Mouse (Mus musculus) hindbrain, embryonic 11.5 days (tissue): ENCODE results near the gene Skint5. TPM values are rescaled to one million over a fixed set of nuclear protein-coding genes. Genes with fewer than 3 reads are reported as not detected.
"Not testable (repeated sequence)": the region's sequence is repeated elsewhere in the genome, so short reads cannot be mapped to it uniquely, and the experiment has no call there.

Experiments used
- ATAC-seq: fragments of 200-750 bp; cut with Nextera tagmentation; 2 replicates; pipeline ENCODE4 v1.8.0; 2017; ENCODE audit warnings: mild to moderate bottlenecking, moderate TSS enrichment, moderate library complexity; ENCODE audit not compliant: low FRiP score
- DNase-seq: peaks from one replicate; pipeline ENCODE4 v3.0.0-alpha.2; 2015; ENCODE audit warnings: low spot score
- H3K27ac ChIP-seq: fragments of 300-500 bp; sonication (generic); 2 replicates; pipeline ENCODE4 v1.5.1; 2014; ENCODE audit warnings: mild to moderate bottlenecking, low read depth, low read length
- H3K27me3 ChIP-seq: fragments of 300-500 bp; sonication (generic); 2 replicates; pipeline ENCODE4 v1.6.1; 2014; ENCODE audit warnings: mild to moderate bottlenecking, low read length, moderate library complexity, mixed read lengths; ENCODE audit not compliant: control insufficient read depth, insufficient read depth
- H3K36me3 ChIP-seq: fragments of 300-500 bp; sonication (generic); 2 replicates; pipeline ENCODE4 v1.6.1; 2014; ENCODE audit warnings: mild to moderate bottlenecking, low read length, moderate library complexity, mixed read lengths; ENCODE audit not compliant: control insufficient read depth, insufficient read depth
- H3K4me1 ChIP-seq: fragments of 300-500 bp; sonication (generic); replicated peaks from 2 replicates; pipeline ENCODE4 v1.6.1; 2014; ENCODE audit warnings: low read length, mixed read lengths; ENCODE audit not compliant: control insufficient read depth, insufficient read depth
- H3K4me2 ChIP-seq: fragments of 300-500 bp; sonication (generic); replicated peaks from 2 replicates; pipeline ENCODE4 v1.6.1; 2014; ENCODE audit warnings: mild to moderate bottlenecking, low read depth, low read length
- H3K4me3 ChIP-seq: fragments of 300-500 bp; sonication (generic); 2 replicates; pipeline ENCODE4 v1.5.1; 2014; ENCODE audit warnings: low read depth, low read length
- H3K9ac ChIP-seq: fragments of 300-500 bp; sonication (generic); 2 replicates; pipeline ENCODE4 v1.6.1; 2014; ENCODE audit warnings: low read depth, low read length
- H3K9me3 ChIP-seq: fragments of 300-500 bp; sonication (generic); 2 replicates; pipeline ENCODE4 v1.6.1; 2016; ENCODE audit warnings: low read length; ENCODE audit not compliant: control insufficient read depth
- WGBS: fragments of 180-500 bp; shearing (Covaris S2); extraction: QIAGEN DNeasy Blood & Tissue Kit; methylation state at CpG from one replicate; pipeline ENCODE4 v1.1.7; 2014; 5-methylcytosine and 5-hydroxymethylcytosine counted together
- polyA plus RNA-seq: library from polyadenylated mRNA; unstranded; fragments of >200 nt; fragmentation: Nextera tagmentation; extraction: Ambion mirVana; gene quantifications from 2 replicates; pipeline ENCODE4 v1.2.1, GENCODE M21; 2014

Skint5 gene
- polyA plus RNA-seq: not detected in 2 replicates

DNA sequence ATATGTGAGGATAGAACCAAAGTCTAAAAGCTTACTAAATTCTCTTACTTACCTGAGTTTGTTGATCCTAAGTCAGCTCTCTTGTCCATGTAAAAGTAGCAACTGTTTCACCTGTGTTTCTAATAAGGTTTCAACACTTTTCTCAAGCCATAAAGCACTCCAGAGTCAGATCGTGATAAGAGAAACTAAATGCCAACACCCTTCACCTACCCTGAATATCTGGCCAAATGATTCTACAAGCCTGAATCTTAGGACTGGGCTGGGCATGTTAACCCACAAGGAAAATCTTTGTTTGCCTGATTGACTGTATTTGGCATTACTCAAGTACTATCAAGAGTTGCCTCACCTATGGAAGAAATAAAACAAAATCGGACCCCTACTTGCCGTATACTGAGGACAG lies at the start of gene Skint5:
TSS of gene Skint5 (minus strand) at position 101 of the 400 bp plus-strand sequence.
- 95% methylated on average over 3 of the region's 3 CpGs for WGBS
- Histone ChIP-seq H3K27me3 (no peaks in the 10 kb centered on the region), H3K27ac (no peak within 1 kb of the TSS), H3K4me3 (no peak within 1 kb of the TSS), H3K4me2 (no peak within 1 kb of the TSS), H3K9ac (no peak within 1 kb of the TSS), H3K4me1 (no peaks in the 10 kb centered on the region), H3K9me3 (peaks cover 2% of the 10 kb centered on the region; the same call in 1 of the 2 replicates), H3K36me3 (no peaks in the 10 kb centered on the region)
- DNase-seq: no peak
- no peak for ATAC-seq

GRCm38 (mm10) chr4:113957343-113957742 lies 42.0 kb downstream of the Skint5 start:
- H3K27ac ChIP-seq: no peak overlapping the region
- H3K4me1 ChIP-seq: no peaks in the 10 kb centered on the region
- H3K4me3 ChIP-seq: no peak overlapping the region
- no peak overlapping the region for H3K9ac ChIP-seq
- H3K4me2 ChIP-seq: no peak overlapping the region
- no peaks in the 10 kb centered on the region for H3K36me3 ChIP-seq
- ATAC-seq: no peak
- H3K27me3 ChIP-seq: no peaks in the 10 kb centered on the region
- 54% methylated on average over 1 of the region's 1 CpGs for WGBS
- H3K9me3 ChIP-seq: no peaks in the 10 kb centered on the region
- DNase-seq: no peak

GRCm38 (mm10) chr4:113764182-113764581 lies 235.1 kb downstream of the Skint5 start:
- H3K4me1 ChIP-seq: no peaks in the 10 kb centered on the region
- no peaks in the 10 kb centered on the region for H3K36me3 ChIP-seq
- H3K27ac ChIP-seq: no peak overlapping the region
- no peak overlapping the region for H3K9ac ChIP-seq
- 82% methylated on average over 1 of the region's 1 CpGs for WGBS
- DNase-seq (no peak), ATAC-seq (no peak)
- no peak overlapping the region for H3K4me2 ChIP-seq
- H3K9me3 ChIP-seq: peaks cover 5% of the 10 kb centered on the region; the same call in 1 of the 2 replicates
- H3K4me3 ChIP-seq: no peak overlapping the region
- H3K27me3 ChIP-seq: no peaks in the 10 kb centered on the region

- Histone ChIP-seq H3K4me2 (no peak overlapping the region), H3K9me3 (peaks cover 2% of the 10 kb centered on the region; the same call in 1 of the 2 replicates), H3K4me1 (no peaks in the 10 kb centered on the region), H3K27me3 (no peaks in the 10 kb centered on the region), H3K27ac (no peak overlapping the region), H3K4me3 (no peak overlapping the region), H3K36me3 (no peaks in the 10 kb centered on the region), H3K9ac (no peak overlapping the region)
- ATAC-seq (no peak), DNase-seq (no peak)
- 62% methylated on average over 1 of the region's 1 CpGs for WGBS
Observed at GRCm38 (mm10) chr4:113763684-113764083, 235.6 kb downstream of the Skint5 start.

DNA sequence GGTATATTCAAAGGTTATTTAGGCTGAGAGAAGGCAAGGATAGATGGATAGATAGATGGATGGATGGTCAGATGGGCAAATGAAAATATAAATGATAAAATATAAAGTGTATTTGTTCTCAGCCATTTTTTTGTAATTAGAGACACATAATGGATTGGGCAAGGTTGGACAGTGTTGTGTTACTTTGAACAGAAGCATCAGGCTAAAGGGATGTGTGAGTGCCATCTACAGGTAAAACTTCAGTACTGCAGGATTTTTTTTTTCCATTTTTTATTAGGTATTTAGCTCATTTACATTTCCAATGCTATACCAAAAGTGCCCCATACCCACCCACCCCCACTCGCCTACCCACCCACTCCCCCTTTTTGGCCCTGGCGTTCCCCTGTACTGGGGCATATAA lies 551.1 kb downstream of the Skint5 start:
- not testable (repeated sequence) for H3K4me1 ChIP-seq, H3K4me2 ChIP-seq, ATAC-seq, H3K9ac ChIP-seq, H3K27ac ChIP-seq, DNase-seq, H3K36me3 ChIP-seq, H3K27me3 ChIP-seq, H3K9me3 ChIP-seq, H3K4me3 ChIP-seq
- 73% methylated on average over 2 of the region's 2 CpGs for WGBS

Other genes starting within 250 kb of the Skint5 start
- not detected in 2 replicates for gene Skint11, start 163.9 kb upstream of the Skint5 start, polyA plus RNA-seq